Mouse (Mus musculus) forebrain, embryonic 11.5 days (tissue): ENCODE data around the gene Stard8. TPM values are rescaled to one million over a fixed set of nuclear protein-coding genes. Genes with fewer than 3 reads are reported as not detected.
"Not testable (repeated sequence)": the region's sequence is repeated elsewhere in the genome, so short reads cannot be mapped to it uniquely, and the experiment has no call there.

Experiments
- ATAC-seq: fragments of 200-750 bp; cut with Nextera tagmentation; replicated peaks from 2 replicates; pipeline ENCODE4 v1.8.0; 2017; ENCODE audit warnings: moderate TSS enrichment; ENCODE audit not compliant: low FRiP score
- DNase-seq: peaks from one replicate; pipeline ENCODE4 v3.0.0-alpha.2; 2017; ENCODE audit warnings: low spot score
- H3K27ac ChIP-seq: fragments of 300-500 bp; sonication (generic); 2 replicates; pipeline ENCODE4 v1.5.1; 2014; ENCODE audit warnings: low read depth, low read length
- H3K27me3 ChIP-seq: fragments of 300-500 bp; sonication (generic); 2 replicates; pipeline ENCODE4 v1.6.1; 2014; ENCODE audit warnings: mild to moderate bottlenecking, low read length, mixed read lengths; ENCODE audit not compliant: control insufficient read depth, insufficient read depth
- H3K36me3 ChIP-seq: fragments of 300-500 bp; sonication (generic); 2 replicates; pipeline ENCODE4 v1.6.1; 2014; ENCODE audit warnings: mild to moderate bottlenecking, low read length, moderate library complexity, mixed read lengths; ENCODE audit not compliant: control insufficient read depth, insufficient read depth
- H3K4me1 ChIP-seq: fragments of 300-500 bp; sonication (generic); replicated peaks from 2 replicates; pipeline ENCODE4 v1.6.1; 2014; ENCODE audit warnings: low read length, mixed read lengths; ENCODE audit not compliant: control insufficient read depth, insufficient read depth
- H3K4me2 ChIP-seq: fragments of 300-500 bp; sonication (generic); 2 replicates; pipeline ENCODE4 v1.6.1; 2014; ENCODE audit warnings: low read depth, mild to moderate bottlenecking, low read length, moderate library complexity, mixed read lengths; ENCODE audit not compliant: severe bottlenecking
- H3K4me3 ChIP-seq: fragments of 300-500 bp; sonication (generic); 2 replicates; pipeline ENCODE4 v1.5.1; 2014; ENCODE audit warnings: low read depth, low read length
- H3K9ac ChIP-seq: fragments of 300-500 bp; sonication (generic); 2 replicates; pipeline ENCODE4 v1.6.1; 2014; ENCODE audit warnings: low read length
- H3K9me3 ChIP-seq: fragments of 300-500 bp; sonication (generic); 2 replicates; pipeline ENCODE4 v1.6.1; 2016; ENCODE audit warnings: low read length, mixed read lengths; ENCODE audit not compliant: control insufficient read depth
- WGBS: fragments of 180-500 bp; shearing (Covaris S2); extraction: QIAGEN DNeasy Blood & Tissue Kit; methylation state at CpG from one replicate; pipeline ENCODE4 v1.1.7; 2014; 5-methylcytosine and 5-hydroxymethylcytosine counted together
- polyA plus RNA-seq: library from polyadenylated mRNA; unstranded; fragments of >200 nt; fragmentation: Nextera tagmentation; extraction: Ambion mirVana; gene quantifications from 2 replicates; pipeline ENCODE4 v1.2.1, GENCODE M21; 2014

The Stard8 gene
- 8.9 and 9.4 TPM in 2 replicates for polyA plus RNA-seq

- Histone ChIP-seq H3K9ac (no peak within 1 kb of the TSS), H3K4me2 (no peak within 1 kb of the TSS), H3K4me1 (no peaks in the 10 kb centered on the region), H3K27ac (no peak within 1 kb of the TSS), H3K9me3 (no peaks in the 10 kb centered on the region), H3K27me3 (peaks cover 4% of the 10 kb centered on the region), H3K4me3 (no peak within 1 kb of the TSS), H3K36me3 (no peaks in the 10 kb centered on the region)
- ATAC-seq = no peak
- DNase-seq = no peak
- 61% methylated on average over 9 of the region's 9 CpGs for WGBS
These were observed at the start of gene Stard8 for GRCm38 (mm10) chrX:99003046-99003445. Stard8 (plus strand) TSS chrX:99003248.

GRCm38 (mm10) chrX:98953941-98954340 is 49.1 kb upstream of the Stard8 start:
- no peaks in the 10 kb centered on the region for H3K36me3 ChIP-seq
- 16% methylated on average over 6 of the region's 6 CpGs for WGBS
- H3K4me3 ChIP-seq = no peak overlapping the region
- H3K9me3 ChIP-seq = no peaks in the 10 kb centered on the region
- H3K27me3 ChIP-seq = no peaks in the 10 kb centered on the region; the same call in 1 of the 2 replicates
- ATAC-seq = no peak; the same call in 1 of the 2 replicates
- no peaks in the 10 kb centered on the region for H3K4me1 ChIP-seq
- DNase-seq = peak; percentile 71
- H3K4me2 ChIP-seq = no peak overlapping the region
- H3K27ac ChIP-seq = no peak overlapping the region
- no peak overlapping the region for H3K9ac ChIP-seq

- H3K4me1 ChIP-seq = no peaks in the 10 kb centered on the region
- no peaks in the 10 kb centered on the region for H3K27me3 ChIP-seq
- no peak for ATAC-seq
- H3K27ac ChIP-seq = no peak overlapping the region
- no peak overlapping the region for H3K4me2 ChIP-seq
- no peaks in the 10 kb centered on the region for H3K36me3 ChIP-seq
- no peaks in the 10 kb centered on the region for H3K9me3 ChIP-seq
- WGBS = 91% methylated on average over 9 of the region's 9 CpGs
- DNase-seq = no peak
- no peak overlapping the region for H3K4me3 ChIP-seq
- H3K9ac ChIP-seq = no peak overlapping the region
These were observed 44.8 kb upstream of the Stard8 start for GRCm38 (mm10) chrX:98958287-98958686.

- Histone ChIP-seq H3K36me3 (no peaks in the 10 kb centered on the region), H3K9ac (no peak overlapping the region), H3K27me3 (no peaks in the 10 kb centered on the region; the same call in 1 of the 2 replicates), H3K4me1 (no peaks in the 10 kb centered on the region), H3K27ac (no peak overlapping the region), H3K9me3 (no peaks in the 10 kb centered on the region), H3K4me2 (no peak overlapping the region), H3K4me3 (no peak overlapping the region)
- no peak for ATAC-seq
- 77% methylated on average over 4 of the region's 4 CpGs for WGBS
- no peak for DNase-seq
These were observed 44.0 kb upstream of the Stard8 start for GRCm38 (mm10) chrX:98959050-98959449.

- Histone ChIP-seq H3K27me3 (no peaks in the 10 kb centered on the region; the same call in 1 of the 2 replicates), H3K27ac (no peak overlapping the region), H3K9me3 (no peaks in the 10 kb centered on the region), H3K4me2 (no peak overlapping the region), H3K36me3 (no peaks in the 10 kb centered on the region), H3K4me1 (no peaks in the 10 kb centered on the region), H3K4me3 (no peak overlapping the region), H3K9ac (no peak overlapping the region)
- no peak for ATAC-seq
- no peak for DNase-seq
These were observed 39.3 kb upstream of the Stard8 start for GRCm38 (mm10) chrX:98963742-98964141.

- no peaks in the 10 kb centered on the region; the same call in 1 of the 2 replicates for H3K27me3 ChIP-seq
- H3K27ac ChIP-seq = no peak overlapping the region
- no peak overlapping the region for H3K4me3 ChIP-seq
- DNase-seq (no peak), ATAC-seq (no peak)
- H3K9me3 ChIP-seq = no peaks in the 10 kb centered on the region
- H3K36me3 ChIP-seq = no peaks in the 10 kb centered on the region
- H3K4me1 ChIP-seq = no peaks in the 10 kb centered on the region
- H3K4me2 ChIP-seq = no peak overlapping the region
- no peak overlapping the region for H3K9ac ChIP-seq
These were observed 38.5 kb upstream of the Stard8 start for GRCm38 (mm10) chrX:98964513-98964912.

- H3K9ac ChIP-seq, ATAC-seq, H3K4me3 ChIP-seq, DNase-seq, H3K27ac ChIP-seq, H3K36me3 ChIP-seq, H3K9me3 ChIP-seq, H3K4me1 ChIP-seq, H3K4me2 ChIP-seq, H3K27me3 ChIP-seq: not testable (repeated sequence)
- 50% methylated on average over 5 of the region's 5 CpGs for WGBS
These were observed 16.4 kb upstream of the Stard8 start for GRCm38 (mm10) chrX:98986611-98987010.

- no peak overlapping the region for H3K27ac ChIP-seq
- peak; percentile 74 for DNase-seq
- H3K36me3 ChIP-seq = no peaks in the 10 kb centered on the region
- no peaks in the 10 kb centered on the region for H3K4me1 ChIP-seq
- H3K4me2 ChIP-seq = no peak overlapping the region
- no peak; the same call in 1 of the 2 replicates for ATAC-seq
- H3K4me3 ChIP-seq = no peak overlapping the region
- no peaks in the 10 kb centered on the region for H3K9me3 ChIP-seq
- no peaks in the 10 kb centered on the region; the same call in 1 of the 2 replicates for H3K27me3 ChIP-seq
- no peak overlapping the region for H3K9ac ChIP-seq
- WGBS = 31% methylated on average over 6 of the region's 6 CpGs
These were observed 13.5 kb upstream of the Stard8 start for GRCm38 (mm10) chrX:98989574-98989973.

GRCm38 (mm10) chrX:99002065-99002464 is 983 bp upstream of the Stard8 start:
- peaks cover 4% of the 10 kb centered on the region for H3K27me3 ChIP-seq
- 90% methylated on average over 6 of the region's 6 CpGs for WGBS

More at GRCm38 (mm10) chrX:99002065-99002464, 983 bp upstream of the Stard8 start:
- Histone ChIP-seq H3K4me3 (no peak overlapping the region), H3K4me2 (no peak overlapping the region), H3K36me3 (no peaks in the 10 kb centered on the region), H3K27ac (no peak overlapping the region), H3K9me3 (no peaks in the 10 kb centered on the region), H3K4me1 (no peaks in the 10 kb centered on the region), H3K9ac (no peak overlapping the region)
- DNase-seq = no peak
- ATAC-seq = no peak
